Mouse (Mus musculus): ENCODE results near the gene Olfr259.

DNA sequence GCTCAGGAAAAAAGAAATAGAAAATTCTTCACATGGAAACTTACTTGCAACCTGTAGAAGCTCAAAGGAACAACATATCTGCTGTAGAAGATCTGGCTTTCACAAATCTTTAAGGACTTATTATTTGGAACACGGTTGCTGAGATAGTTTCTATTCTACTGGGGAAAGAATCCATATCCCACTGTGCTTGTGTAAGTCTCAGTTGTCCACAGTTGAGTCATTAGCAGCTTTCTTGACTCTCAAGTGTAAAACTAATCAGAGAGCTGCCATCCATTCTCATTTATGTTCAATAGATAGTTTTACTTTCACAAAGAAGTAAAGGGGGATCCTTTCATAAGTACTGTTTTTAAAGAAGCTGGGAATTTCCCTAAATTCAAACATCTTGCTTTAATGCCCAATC lies 18.5 kb downstream of the Olfr259 start, which contains the start of gene Olfr1109:
- TF ChIP-seq CTCF (IDR thresholded peaks at IDR 0.05; ENCODE audit: low read depth) (no peak), EP300 (IDR thresholded peaks at IDR 0.05; ENCODE audit: low read depth) (no peak)

Data from liver, embryonic 14.5 days (tissue).